Mouse (Mus musculus) ovary, adult 10 weeks (tissue): ENCODE measurements around the gene Dhx16. TPM values are rescaled to one million over a fixed set of nuclear protein-coding genes. Genes with fewer than 3 reads are reported as not detected.

Experiments
- polyA plus RNA-seq: library from polyadenylated mRNA; stranded (reverse); fragments of 350-450 nt; fragmentation: Illumina TruSeq; extraction: RNeasy Lipid Tissue Mini Kit (QIAGEN cat#74804); gene quantifications from one replicate; pipeline ENCODE4 v1.2.3, GENCODE M21; 2014

Gene Dhx16
- polyA plus RNA-seq: 17.6 TPM

DNA sequence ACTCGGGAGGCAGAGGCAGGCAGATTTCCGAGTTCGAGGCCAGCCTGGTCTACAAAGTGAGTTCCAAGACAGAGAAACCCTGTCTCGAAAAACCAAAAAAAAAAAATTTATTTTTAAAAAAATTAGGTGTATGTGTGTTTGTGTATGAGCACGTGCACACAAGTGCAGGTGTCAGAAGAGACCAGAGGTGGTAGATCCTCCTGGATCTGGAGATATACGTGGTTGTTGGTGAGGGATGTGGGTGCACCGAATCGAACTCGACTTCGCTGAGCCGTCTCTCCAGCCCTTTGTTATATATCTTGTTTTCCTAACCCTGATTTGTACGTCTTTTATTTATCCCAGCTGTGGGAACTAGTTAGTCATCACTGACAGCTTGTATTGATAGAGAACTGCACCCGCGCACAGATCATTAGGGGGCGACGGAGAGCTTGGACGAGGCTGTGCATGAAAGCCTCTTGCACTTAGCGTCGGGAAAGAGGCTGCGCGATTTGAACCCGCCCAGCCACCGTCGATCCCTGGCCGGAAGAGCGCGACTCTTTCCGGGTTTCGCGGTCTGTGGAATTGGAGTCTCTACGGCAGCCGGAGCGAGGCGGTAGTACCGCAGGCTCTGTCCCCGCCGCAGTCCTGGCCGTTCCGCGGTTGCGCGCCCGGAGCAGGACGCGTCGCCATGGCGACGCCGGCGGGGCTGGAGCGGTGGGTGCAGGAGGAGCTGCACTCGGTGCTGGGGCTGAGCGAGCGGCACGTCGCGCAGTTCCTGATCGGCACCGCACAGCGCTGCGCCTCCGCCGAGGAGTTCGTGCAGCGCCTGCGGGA, at the start of gene Dhx16:
Gene Dhx16 (plus strand): TSS at position 575 of the 813 bp plus-strand sequence.

GRCm38 (mm10) chr17:35838122-35838544, 41.5 kb upstream of the Dhx16 start, which contains the start of gene Tubb5:
Gene Tubb5, minus strand, starts transcription at chr17:35838306.

GRCm38 (mm10) chr17:35841076-35841950, 38.3 kb upstream of the Dhx16 start, which contains the start of gene Mdc1:
Gene Mdc1, plus strand, starts transcription at chr17:35841515.

DNA sequence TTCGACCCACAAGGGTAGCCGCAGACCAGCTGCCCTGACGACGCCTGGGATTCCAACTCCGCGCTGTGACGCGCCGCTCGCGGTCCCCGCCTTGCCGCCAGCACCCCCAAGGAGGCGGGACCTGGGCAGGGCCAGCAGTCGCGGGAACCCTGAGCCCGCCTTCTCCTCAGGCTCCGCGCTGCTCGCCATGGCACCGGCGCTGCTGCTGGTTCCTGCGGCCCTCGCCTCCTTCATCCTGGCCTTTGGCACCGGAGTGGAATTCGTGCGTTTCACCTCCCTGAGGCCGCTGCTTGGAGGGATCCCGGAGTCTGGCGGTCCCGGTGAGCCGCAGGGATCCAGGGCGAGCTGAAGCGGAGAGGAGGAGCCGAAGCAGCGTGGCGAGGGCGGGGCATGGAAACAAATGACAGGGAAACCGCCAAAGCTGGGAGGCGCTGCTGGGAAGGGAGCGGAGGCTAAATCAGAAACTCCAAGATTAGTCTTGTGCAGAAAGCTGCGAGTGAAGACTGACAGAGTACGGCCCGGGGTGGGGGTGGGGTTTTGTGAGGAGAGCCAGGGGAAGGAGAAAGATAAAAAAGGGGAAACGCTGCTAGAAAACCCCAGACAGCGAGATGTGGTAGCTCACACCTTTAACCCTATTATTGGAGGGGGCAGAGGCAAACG, 18.3 kb upstream of the Dhx16 start, which contains the start of gene Nrm:
Gene Nrm (plus strand): TSS at position 121 of the 660 bp plus-strand sequence.

DNA sequence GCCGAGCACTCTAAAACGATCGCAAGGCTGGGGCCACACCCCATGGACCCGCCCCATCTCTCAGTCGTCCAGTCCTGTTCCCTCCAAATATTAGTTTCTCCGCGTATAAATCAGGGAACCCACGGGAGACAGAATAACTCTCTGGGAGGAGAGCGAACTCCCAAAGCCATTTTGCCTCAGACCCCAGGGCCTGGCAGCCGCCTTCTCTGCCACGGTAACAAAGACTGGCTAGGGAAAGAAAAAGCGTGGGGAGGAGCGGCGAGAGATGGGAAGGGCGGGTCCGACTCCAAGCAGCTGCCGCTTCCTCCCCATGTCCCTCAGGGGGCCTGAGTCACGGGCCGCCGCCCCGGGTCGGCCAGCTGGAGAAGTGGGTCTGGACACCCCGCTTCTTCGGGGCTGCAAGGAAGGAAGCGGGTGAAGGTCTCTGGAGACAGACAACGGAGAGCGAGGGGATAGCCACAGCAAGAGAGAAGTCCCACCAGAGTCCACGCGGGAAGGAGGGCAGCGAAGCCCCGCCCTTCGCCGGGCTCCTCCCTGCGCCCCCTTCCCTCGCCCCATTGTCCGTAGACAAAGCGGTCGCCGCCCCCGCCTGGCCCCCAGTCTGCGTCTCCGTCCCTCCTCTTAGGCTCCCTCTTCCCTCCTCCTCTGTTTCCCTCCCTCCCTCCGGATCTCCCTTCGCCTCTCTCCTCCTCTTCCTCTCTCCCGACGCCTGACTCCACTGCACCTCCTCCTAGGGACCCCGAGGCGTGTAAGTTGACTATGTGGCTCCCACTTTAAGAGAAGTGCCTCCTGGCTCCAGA, 13.9 kb upstream of the Dhx16 start, which contains the start of gene Ppp1r18:
Gene Ppp1r18 (plus strand): TSS at position 113 of the 800 bp plus-strand sequence.

DNA sequence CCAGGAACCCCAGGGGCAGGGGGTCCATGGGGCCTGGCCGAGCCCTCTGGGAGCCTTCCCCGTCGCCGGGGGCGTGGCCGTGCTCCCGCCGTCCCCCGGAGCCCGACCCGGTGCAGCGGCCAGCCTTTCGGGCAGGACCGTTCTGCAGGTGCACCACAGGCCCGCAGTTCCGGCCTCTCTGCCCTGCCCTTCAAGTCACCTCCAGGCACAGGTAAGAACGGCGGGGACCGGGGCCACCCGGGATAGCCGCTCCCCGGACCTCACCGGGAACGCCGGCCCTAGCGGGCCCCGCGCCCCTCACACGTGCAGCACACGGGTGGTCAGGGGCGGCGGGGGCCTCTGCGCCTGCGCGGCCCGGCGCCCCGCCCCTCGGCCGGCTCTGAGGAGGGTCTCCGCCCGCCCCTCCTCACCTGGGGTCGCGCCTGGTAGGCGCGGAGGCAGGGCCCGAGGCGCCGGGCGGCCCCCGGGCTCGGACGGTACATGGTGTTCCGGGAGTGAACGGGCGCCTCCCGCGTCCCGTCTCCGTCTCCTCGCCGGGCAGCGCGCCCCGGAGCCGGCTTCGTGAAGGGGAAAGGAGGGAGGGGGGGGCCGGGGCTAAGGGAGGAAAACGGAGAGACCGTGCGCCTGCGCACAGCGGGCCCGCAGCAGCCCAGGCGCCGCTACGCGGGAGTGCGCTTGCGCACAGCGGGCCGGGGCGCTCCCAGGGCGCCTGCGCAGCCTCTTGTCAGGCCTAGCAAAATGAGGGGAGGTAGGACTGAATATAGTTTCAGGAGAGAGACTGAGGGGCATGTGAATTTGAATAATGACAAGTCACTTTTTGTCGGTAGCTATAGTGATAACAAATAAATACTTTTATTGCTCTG, 17.4 kb downstream of the Dhx16 start, which contains the start of gene 2310061I04Rik:
Gene 2310061I04Rik (minus strand): TSS at position 651 of the 863 bp plus-strand sequence.

GRCm38 (mm10) chr17:35909919-35910369, 30.3 kb downstream of the Dhx16 start, which contains the start of gene Atat1:
Gene Atat1, minus strand, starts transcription at chr17:35910075.

DNA sequence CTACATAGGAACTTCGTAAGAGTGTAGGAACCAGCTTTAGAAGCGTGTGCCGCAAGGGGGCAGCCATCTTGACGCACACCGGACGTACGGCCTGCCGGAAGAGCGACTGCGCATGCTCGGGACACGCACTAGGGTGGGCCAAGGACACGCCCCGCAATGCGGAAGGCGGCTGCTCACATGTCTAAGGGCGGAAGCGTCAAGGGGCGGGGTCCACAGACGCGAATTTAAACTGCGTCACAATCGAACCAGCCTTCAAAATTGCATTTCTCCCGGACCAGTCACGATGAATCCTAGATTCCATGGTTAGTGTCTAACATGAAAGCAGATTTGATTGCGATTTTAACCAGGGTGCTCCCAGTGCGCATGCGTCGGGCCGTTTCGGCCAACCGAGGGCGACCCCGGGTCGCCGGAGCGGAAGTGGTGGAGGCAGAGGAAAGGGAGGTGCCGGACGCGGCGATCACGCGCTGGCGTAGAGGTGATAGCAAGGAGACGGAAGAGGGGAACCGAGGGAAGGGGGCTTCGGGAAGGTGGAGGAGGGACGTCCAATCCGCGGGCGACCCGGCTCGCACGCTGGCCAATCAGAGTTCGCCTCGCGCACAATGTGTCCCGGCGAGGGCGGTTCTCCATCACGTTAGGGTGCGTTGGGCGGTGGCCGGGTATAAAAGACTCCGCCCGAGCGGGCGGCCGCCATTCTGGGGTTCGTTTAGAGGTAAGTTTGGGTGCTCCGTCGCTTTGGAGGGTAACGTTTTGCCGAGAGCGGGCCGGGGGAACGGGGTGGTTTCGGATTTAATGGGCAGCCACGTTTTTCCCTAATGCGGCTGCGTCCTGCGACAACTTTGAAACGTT, 36.9 kb downstream of the Dhx16 start, which contains the start of the genes Mrps18b and Ppp1r10:
Gene Mrps18b (minus strand): TSS at position 93 of the 846 bp plus-strand sequence.
Gene Ppp1r10 (plus strand): TSS at position 138 of the 846 bp plus-strand sequence.

Other genes starting within 250 kb of the Dhx16 start
- gene Mucl3, start 236.1 kb upstream of the Dhx16 start, polyA plus RNA-seq: 0.17 TPM
- gene Vars2, start 212.2 kb upstream of the Dhx16 start, polyA plus RNA-seq: 0.48 TPM
- gene Gtf2h4, start 206.1 kb upstream of the Dhx16 start, polyA plus RNA-seq: 2.4 TPM
- gene Ddr1, start 175.2 kb upstream of the Dhx16 start, polyA plus RNA-seq: 7.1 TPM
- 7.2 TPM for gene Ier3, start 58.1 kb upstream of the Dhx16 start, polyA plus RNA-seq
- 6.8 TPM for gene Flot1, start 56.6 kb upstream of the Dhx16 start, polyA plus RNA-seq
- 165 TPM for gene Tubb5, start 41.5 kb upstream of the Dhx16 start, polyA plus RNA-seq
- gene Mdc1, start 38.3 kb upstream of the Dhx16 start, polyA plus RNA-seq: 27.0 TPM
- gene Nrm, start 18.5 kb upstream of the Dhx16 start, polyA plus RNA-seq: 4.5 TPM
- 2.1 TPM for gene Ppp1r18, start 14.2 kb upstream of the Dhx16 start, polyA plus RNA-seq
- 11.3 TPM for gene 2310061I04Rik, start 17.6 kb downstream of the Dhx16 start, polyA plus RNA-seq
- 8.8 TPM for gene Atat1, start 30.3 kb downstream of the Dhx16 start, polyA plus RNA-seq
- gene Mrps18b, start 36.6 kb downstream of the Dhx16 start, polyA plus RNA-seq: 14.5 TPM
- gene Ppp1r10, start 36.6 kb downstream of the Dhx16 start, polyA plus RNA-seq: 47.7 TPM
- 63.5 TPM for gene Abcf1, start 89.9 kb downstream of the Dhx16 start, polyA plus RNA-seq
- gene Gnl1, start 100.0 kb downstream of the Dhx16 start, polyA plus RNA-seq: 1.6 TPM
- gene Prr3, start 100.4 kb downstream of the Dhx16 start, polyA plus RNA-seq: 4.4 TPM
- gene H2-T24, start 140.7 kb downstream of the Dhx16 start, polyA plus RNA-seq: 2.5 TPM
- gene H2-T23, start 153.0 kb downstream of the Dhx16 start, polyA plus RNA-seq: 2.5 TPM
- 8.8 TPM for gene H2-T22, start 162.9 kb downstream of the Dhx16 start, polyA plus RNA-seq
- not detected for gene Gm6034, start 163.1 kb downstream of the Dhx16 start, polyA plus RNA-seq
- not detected for gene Gm11127, start 178.6 kb downstream of the Dhx16 start, polyA plus RNA-seq
- gene Gm19684, start 241.9 kb downstream of the Dhx16 start, polyA plus RNA-seq: not detected
- not detected for gene Gm7030, start 249.6 kb downstream of the Dhx16 start, polyA plus RNA-seq